Mouse (Mus musculus): ENCODE measurements around the gene Stard5.

Gene Stard5

DNA sequence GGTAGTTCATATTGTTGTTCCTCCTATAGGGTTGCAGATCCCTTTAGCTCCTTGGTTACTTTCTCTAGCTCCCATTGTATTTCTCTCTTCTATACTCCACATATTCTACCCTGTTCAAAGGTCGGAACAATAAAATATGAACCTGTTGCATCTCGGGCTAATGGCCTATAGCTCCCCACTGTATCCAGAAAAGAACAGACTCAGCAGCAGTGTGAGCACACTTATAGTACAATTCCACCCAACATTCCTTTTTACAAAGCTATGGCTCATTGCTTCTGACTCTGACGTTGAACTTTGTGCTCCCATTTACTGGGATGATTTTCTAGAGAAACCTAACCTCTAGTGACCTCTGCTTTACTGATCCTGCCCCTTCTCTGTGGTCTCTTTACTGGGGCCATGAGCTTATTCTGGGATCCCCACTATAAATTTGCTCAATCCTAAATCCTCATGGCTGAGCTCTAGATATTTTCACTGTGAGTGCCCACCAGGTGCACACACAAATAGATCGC lies 34.4 kb downstream of the Stard5 start:
- no peak for DNase-seq (ENCODE audit: low spot score in 2 of 2)

DNA sequence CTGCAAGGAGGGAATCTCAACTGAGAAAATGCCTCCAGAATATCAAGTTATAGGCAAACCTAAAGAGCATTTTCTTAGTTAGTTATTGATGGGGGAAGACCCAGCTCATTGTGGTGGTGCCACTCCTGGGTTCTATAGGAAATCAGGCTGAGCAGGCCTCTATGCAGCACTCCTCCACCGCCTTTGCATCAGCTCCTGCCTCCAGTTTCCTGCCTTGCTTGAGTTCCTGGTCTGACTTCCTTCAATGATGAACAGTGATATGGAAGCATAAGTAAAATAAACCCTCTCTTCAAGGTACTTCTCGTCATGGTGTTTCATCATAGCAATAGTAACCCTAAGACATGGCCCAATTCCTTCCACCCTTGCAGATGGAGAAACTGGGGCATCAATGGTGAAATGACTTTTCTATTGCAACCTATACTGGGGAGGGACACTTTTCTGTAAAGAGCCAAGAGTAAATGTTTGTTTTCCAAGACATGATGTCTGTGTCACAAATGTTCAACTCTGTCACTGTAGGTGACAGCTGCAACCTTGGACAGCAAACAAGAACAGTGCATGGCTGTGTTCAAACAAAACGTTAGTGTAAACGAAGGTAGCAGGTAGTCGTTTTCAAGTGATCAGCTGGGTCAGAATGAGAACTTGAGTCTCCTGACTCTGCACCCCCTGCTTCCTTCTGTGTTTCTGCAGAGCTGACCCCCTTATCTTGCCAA lies 36.3 kb downstream of the Stard5 start:
- no peak for DNase-seq (ENCODE audit: low spot score in 2 of 2)

DNA sequence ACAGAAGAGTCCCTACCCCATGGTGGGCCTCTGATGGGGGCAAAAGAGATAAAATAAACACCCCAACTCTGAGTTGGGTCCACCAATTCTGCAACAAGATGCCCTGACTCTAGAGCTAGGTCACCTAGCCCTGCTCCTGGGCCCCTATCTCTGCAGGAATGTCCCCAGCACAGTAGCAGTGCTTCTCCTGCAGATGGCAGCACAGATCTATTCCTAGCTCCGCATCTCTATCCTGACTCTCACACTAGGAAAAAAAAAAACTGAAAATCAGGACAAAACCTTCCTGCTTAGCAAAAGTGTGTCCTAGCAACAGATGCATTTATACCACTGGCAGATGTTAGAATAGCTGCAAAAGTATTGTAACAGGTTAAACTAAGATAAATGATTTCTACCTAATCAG lies 37.0 kb downstream of the Stard5 start:
- DNase-seq (ENCODE audit: low spot score in 2 of 2): no peak

DNA sequence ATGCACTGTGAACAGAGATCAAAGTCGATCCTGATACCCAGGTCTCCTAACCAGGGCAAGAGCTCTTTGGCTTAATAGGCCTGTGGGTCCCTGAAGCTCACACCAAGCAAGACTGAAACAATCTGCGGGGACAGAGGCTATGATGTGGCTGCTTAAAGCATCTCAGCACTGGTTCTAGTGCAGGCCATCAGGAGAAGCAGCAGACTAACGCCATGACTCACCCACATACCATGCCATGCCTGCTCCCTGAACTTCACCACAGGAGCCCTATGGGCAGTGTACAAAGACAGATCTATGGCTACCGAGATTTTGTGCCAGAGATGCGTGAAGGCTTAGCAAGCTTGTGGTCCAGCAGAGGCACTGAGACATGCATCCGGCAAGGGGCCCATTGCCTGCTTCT lies 39.8 kb downstream of the Stard5 start:
- DNase-seq (ENCODE audit: low spot score in 2 of 2): no peak

DNA sequence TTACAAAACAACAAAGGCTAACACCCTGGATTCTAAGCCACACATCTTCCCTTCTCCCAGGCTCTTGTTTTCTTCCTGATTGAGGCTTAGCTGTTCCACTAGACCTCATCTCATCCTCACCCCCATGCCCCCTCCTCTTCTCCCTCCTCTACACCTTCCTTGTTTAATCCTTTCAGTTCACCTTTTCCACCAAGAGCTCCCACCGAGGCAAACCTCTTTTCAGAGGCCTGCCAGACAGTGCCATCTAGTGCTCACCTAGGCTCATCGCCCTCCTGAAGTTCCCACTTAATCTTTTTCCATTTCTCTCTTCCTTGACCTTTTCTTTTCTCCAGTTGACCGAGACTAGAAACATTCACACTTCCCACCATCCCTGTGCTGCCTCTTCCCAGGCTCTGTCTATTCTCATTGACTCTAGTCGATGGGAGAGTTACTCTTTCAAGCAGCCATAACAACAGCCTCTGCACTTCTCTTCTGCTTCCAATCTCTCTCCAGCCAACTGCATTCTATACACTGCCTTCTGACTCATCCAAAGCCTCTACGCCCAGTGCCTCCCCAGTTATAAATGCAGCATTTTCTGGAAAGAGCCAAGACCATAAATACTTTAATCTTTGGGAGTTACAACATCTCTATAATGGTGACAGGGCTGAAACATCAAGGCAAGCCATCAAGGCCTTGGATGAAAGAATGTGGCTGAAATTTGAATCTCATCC lies 43.9 kb downstream of the Stard5 start:
- peak in 1 of 2 experiments; percentile 35 for DNase-seq (ENCODE audit: low spot score in 2 of 2)

DNA sequence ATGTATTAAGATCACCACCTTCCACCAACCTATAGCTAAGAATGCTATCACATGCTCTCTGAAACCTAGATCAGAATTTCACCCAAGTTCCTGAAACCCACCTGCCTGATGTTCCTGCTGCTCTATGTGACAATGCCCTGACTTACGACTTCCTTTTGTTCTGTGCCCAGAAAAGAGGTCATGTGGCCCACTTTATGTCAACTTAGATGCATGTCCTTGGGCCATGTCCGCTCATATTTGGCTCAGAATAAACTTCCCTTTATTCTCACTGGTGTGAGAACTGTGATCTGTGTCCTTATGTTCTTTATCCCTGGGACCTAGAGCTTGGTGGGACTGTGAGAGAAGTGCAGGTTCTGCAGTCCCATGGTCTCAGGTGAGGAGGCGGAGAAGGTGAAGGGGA lies 45.5 kb downstream of the Stard5 start:
- no peak for DNase-seq (ENCODE audit: low spot score in 2 of 2)

DNA sequence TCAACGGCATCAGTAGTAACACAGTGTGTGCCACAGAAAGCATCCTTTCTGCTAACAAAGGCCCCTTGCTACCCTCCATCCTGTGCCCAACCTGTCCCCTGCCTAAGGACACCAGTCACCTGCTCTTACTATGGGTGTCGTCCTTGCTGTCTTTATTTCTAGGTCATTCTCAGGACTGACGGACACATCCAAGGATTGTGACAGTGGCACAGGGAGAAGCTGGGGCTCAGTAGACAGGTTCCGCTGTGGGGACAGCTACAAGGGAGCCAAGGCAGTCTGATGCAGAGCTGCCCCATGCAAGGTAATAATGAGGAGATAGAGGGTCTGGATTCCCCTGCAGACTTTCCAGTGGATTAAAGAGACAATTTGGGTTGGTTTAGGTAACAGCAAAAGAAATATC lies 46.7 kb downstream of the Stard5 start:
- DNase-seq (ENCODE audit: low spot score in 2 of 2): no peak

DNA sequence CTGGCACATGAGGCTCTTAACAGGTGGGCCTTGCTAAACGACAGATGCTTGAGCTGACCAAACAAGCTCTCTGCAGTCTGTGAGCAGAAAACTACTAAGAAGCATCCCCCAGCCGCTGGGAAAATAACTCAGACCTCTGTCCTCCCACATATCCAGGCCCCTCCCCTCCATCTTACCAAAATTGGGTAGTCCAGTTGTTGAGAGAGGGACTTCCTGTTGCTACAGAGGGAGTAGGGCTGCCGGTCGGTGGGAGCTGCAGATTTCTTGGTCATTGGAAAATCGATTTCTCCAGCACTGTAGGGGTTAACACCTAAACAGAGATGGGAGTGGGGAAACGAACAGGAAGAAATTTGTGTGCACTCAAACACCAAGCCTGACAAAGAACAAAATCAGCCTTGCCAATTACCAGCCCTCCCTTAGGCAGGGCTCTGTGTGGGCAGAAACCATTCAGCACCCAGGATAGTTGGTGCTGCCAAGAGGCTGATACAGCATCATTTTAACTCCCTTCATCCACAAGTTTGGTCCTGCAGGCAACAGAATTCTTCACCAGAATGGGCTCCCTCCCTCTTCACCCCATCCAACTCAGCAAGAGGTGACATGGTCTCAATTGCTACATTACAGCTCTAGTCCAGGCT lies 51.0 kb downstream of the Stard5 start:
- DNase-seq (ENCODE audit: low spot score in 2 of 2): no peak

DNA sequence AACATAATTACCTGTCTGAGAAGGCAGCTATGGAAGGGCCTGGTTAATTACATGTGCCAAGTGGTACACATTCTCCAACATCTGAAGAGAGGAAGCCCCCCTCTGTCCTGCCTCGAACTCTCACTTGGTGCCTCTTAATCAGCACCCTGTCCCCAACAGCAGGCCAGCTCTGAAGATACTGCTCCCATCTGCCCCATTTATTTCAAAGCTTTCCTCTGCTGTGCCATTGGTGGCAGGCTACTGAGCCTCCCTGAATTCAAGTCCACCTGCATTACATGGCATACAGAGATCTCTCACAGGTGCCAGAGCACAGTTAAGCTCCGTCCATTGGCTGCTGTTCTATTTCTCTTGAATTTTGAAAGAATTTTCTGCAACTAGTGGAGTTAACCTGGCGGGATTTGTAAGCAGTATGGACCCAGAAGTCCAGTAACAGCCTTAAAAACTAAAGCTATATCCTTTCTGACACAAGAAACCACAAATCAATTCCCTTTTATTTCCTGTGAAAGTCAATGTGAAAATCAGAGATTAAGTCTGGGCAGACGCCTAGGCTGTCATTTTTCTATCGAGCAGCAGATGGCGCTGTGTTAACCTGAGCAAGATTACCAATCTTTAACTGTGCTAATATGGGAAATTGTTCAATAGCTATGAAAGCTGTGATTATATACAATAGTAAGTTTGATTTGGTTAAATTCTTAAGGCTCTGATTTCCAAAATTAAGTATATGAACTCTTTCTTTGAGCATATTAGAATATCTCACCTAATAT lies 63.9 kb downstream of the Stard5 start:
- no peak for DNase-seq (ENCODE audit: low spot score in 2 of 2)

DNA sequence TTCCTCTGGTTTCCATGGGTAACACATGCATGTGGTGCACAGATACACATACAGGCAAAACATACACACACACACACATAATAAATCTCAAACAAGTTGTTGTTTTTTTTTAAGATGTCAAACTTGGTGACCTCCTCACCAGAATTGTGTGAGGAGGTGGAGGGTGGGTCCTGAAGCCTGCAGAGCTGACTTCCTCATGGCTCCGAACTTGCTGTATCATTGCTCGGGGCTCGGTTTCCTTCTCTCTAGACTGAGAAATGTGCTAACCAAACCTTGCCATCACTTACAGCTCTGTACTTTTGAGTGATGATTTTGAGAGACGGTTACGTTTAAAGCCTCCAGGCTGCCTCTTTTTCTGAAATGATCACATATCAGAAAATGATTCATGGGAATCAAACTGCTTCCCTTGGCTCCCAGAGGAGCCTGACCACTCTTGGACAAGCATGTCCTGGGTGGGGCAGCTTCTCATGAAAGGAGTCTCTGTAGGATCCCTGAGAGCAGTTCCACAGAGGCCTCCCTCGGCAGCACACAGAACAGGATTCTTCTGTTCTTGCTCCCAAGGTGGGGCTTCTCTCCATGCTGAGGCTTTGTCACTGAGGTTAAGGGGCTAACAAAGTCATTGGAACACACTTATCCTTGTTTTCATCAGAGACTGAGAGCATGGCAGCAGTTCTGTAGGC lies 67.4 kb downstream of the Stard5 start:
- DNase-seq (ENCODE audit: low spot score in 2 of 2): no peak
